ENCODE assay signal across 26 mouse cellular contexts in genomic region chr5:92101601-92102000, GRCm38 (mm10). TPM values are rescaled to one million over a fixed set of nuclear protein-coding genes. Genes with fewer than 3 reads are reported as not detected.
"Had no signal": no experiment of that assay in that cellular context is flagged by ENCODE, and none has a peak within 500 bp of the region (broad histone marks: within the 10 kb centered on the region; RNA-seq: fewer than 3 reads in every experiment).

No protein-coding gene starts in this region.

- H3K9me3 ChIP-seq: heart, embryonic 13.5 days; heart, embryonic 15.5 days; hindbrain, embryonic 13.5 days; hindbrain, embryonic 15.5 days; kidney, embryonic 15.5 days; limb, embryonic 13.5 days; limb, embryonic 15.5 days; liver, embryonic 12.5 days had no signal

- H3K27ac ChIP-seq: heart, adult 2 months; heart, embryonic 13.5 days; heart, embryonic 15.5 days; hindbrain, embryonic 13.5 days; hindbrain, embryonic 15.5 days; hindbrain, postnatal 0 days; kidney, embryonic 15.5 days; kidney, postnatal 0 days; limb, embryonic 13.5 days; limb, embryonic 15.5 days; liver, embryonic 12.5 days had no signal

- H3K27me3 ChIP-seq: heart, embryonic 13.5 days; heart, embryonic 15.5 days; hindbrain, embryonic 13.5 days; hindbrain, embryonic 15.5 days; kidney, embryonic 15.5 days; limb, embryonic 13.5 days; limb, embryonic 15.5 days; liver, embryonic 12.5 days had no signal

- DNase-seq: gastrocnemius, postnatal 14 days; gastrocnemius, postnatal 36 days; heart, adult 2 months; heart, postnatal 14 days; heart, postnatal 36 days; kidney, adult 11 months; kidney, adult 2 months; kidney, adult 9 months; kidney, postnatal 14 days; kidney, postnatal 36 days; layer of hippocampus, adult 9-11 months; layer of hippocampus, postnatal 36 days; left cerebral cortex, postnatal 4 days had no signal

- H3K4me2 ChIP-seq: heart, embryonic 11.5 days; heart, embryonic 13.5 days; heart, embryonic 15.5 days; hindbrain, embryonic 13.5 days; hindbrain, embryonic 15.5 days; kidney, embryonic 15.5 days; limb, embryonic 13.5 days; limb, embryonic 15.5 days; liver, embryonic 12.5 days had no signal

- H3K9ac ChIP-seq: heart, embryonic 13.5 days; heart, embryonic 15.5 days; hindbrain, embryonic 13.5 days; hindbrain, embryonic 15.5 days; kidney, embryonic 15.5 days; limb, embryonic 13.5 days; limb, embryonic 15.5 days; liver, embryonic 12.5 days had no signal

- H3K4me3 ChIP-seq: heart, adult 2 months; heart, embryonic 13.5 days; heart, embryonic 15.5 days; hindbrain, embryonic 13.5 days; hindbrain, embryonic 15.5 days; kidney, embryonic 15.5 days; limb, embryonic 13.5 days; limb, embryonic 15.5 days; liver, embryonic 12.5 days had no signal

- ATAC-seq: hindbrain, postnatal 0 days; intestine, embryonic 16.5 days; liver, embryonic 12.5 days had no signal

- H3K36me3 ChIP-seq: heart, embryonic 13.5 days; heart, embryonic 15.5 days; hindbrain, embryonic 13.5 days; hindbrain, embryonic 15.5 days; kidney, embryonic 15.5 days; limb, embryonic 13.5 days; limb, embryonic 15.5 days; liver, embryonic 12.5 days had no signal

RNA-seq across cellular contexts. Expression of gene Cdkl2, which starts 57.9 kb away (rescaled TPM):
- total RNA-seq: hematopoietic stem cell, adult 5-6 weeks had no signal
